23 mouse cellular contexts compared by ENCODE assay signal in the genomic region with DNA sequence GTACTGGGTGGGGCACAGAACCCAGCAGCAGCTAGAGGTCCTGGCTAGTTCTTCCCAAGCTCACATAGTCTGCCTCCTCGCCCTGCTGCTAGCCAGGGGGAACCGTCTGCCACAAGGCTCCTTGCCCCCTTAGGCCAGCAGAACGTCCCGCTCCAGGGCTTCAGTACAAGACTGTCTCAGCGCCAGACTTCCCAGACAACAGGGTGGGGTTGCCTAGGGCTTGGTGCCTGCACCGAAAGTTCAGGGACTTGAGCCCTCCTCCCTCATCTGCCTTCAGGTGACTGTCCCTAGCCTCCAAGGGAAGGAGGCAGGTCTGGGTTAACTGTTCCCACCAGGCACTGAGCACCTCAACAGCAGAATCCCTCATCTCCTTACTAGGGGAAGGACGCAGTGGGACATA. TPM values are rescaled to one million over a fixed set of nuclear protein-coding genes. Genes with fewer than 3 reads are reported as not detected.
DNase-seq lines count a peak whose midpoint lies in the region; ATAC-seq lines count a peak whose summit lies in the region.
"Had no signal": no experiment of that assay in that cellular context is flagged by ENCODE, and none has a peak within 500 bp of the region (broad histone marks: within the 10 kb centered on the region; RNA-seq: fewer than 3 reads in every experiment).

No protein-coding gene starts in this region.

- H3K27me3 ChIP-seq in neural tube, embryonic 11.5 days (ENCODE audit: control insufficient read depth, insufficient read depth, low read length), result no peaks in the 10 kb centered on the region
- no peaks in the 10 kb centered on the region for H3K27me3 ChIP-seq in neural tube, embryonic 15.5 days (replicated peaks)
- H3K27me3 ChIP-seq: limb, embryonic 15.5 days had no signal

- ATAC-seq in neural tube, embryonic 11.5 days (ENCODE audit: insufficient read depth, low FRiP score, low TSS enrichment), result no peak
- ATAC-seq in neural tube, embryonic 15.5 days (ENCODE audit: low FRiP score), result no peak
- ATAC-seq: forebrain, postnatal 0 days; liver, postnatal 0 days had no signal

- H3K4me3 ChIP-seq in neural tube, embryonic 11.5 days (ENCODE audit: low read depth, low read length), result no peak overlapping the region
- no peak overlapping the region for H3K4me3 ChIP-seq in neural tube, embryonic 15.5 days (replicated peaks)
- H3K4me3 ChIP-seq: gastrocnemius, adult 2 months; heart, adult 2 months; limb, embryonic 15.5 days had no signal

- no peaks in the 10 kb centered on the region for H3K4me1 ChIP-seq in neural tube, embryonic 11.5 days (ENCODE audit: control insufficient read depth, insufficient read depth, low read length)
- peaks cover 17% of the 10 kb centered on the region for H3K4me1 ChIP-seq in neural tube, embryonic 15.5 days

- no peaks in the 10 kb centered on the region for H3K36me3 ChIP-seq in neural tube, embryonic 11.5 days (ENCODE audit: control insufficient read depth, insufficient read depth, low read length)
- no peaks in the 10 kb centered on the region for H3K36me3 ChIP-seq in neural tube, embryonic 15.5 days
- H3K36me3 ChIP-seq: limb, embryonic 15.5 days had no signal

- H3K27ac ChIP-seq in neural tube, embryonic 11.5 days (ENCODE audit: low read depth, low read length), result no peak overlapping the region
- H3K27ac ChIP-seq in neural tube, embryonic 15.5 days (replicated peaks), result no peak overlapping the region
- H3K27ac ChIP-seq: gastrocnemius, adult 2 months; heart, adult 2 months; limb, embryonic 15.5 days had no signal

- WGBS in neural tube, embryonic 11.5 days, result 83% methylated on average over 7 of the region's 7 CpGs
- WGBS in neural tube, embryonic 15.5 days, result 88% methylated on average over 7 of the region's 7 CpGs

- DNase-seq in gastrocnemius, postnatal 25 days, result peak; percentile 6
- no peak for DNase-seq in gastrocnemius, adult 8-10 months (ENCODE audit: low spot score in 2 of 2)
- peak; percentile 3 for DNase-seq in neural tube, embryonic 11.5 days (ENCODE audit: low spot score)
- DNase-seq in induced T-regulatory cell, adult 2 months (ENCODE audit: low read depth), result peak; percentile 31
- DNase-seq in thymus, postnatal 36 days, result peak; percentile 30 to 55
- DNase-seq in adipocyte (ENCODE audit: low spot score) (no peak), liver (no peak)
- DNase-seq: cerebellum, postnatal 10 days; embryo, embryonic 11 days; forebrain, postnatal 0 days; gastrocnemius, adult 2 months; heart, adult 2 months; heart, postnatal 36 days; kidney, adult 8-10 months; liver, postnatal 0 days; lung, postnatal 36 days; retina, postnatal 1 day had no signal

- H3K4me2 ChIP-seq in neural tube, embryonic 11.5 days (ENCODE audit: low read depth), result no peak overlapping the region
- H3K4me2 ChIP-seq in neural tube, embryonic 15.5 days, result no peak overlapping the region
- H3K4me2 ChIP-seq: limb, embryonic 15.5 days had no signal

- no peak overlapping the region for H3K9ac ChIP-seq in neural tube, embryonic 11.5 days (ENCODE audit: low read length)
- H3K9ac ChIP-seq in neural tube, embryonic 15.5 days (replicated peaks), result no peak overlapping the region
- H3K9ac ChIP-seq: forebrain, postnatal 0 days; limb, embryonic 15.5 days; liver, postnatal 0 days had no signal

- no peaks in the 10 kb centered on the region for H3K9me3 ChIP-seq in neural tube, embryonic 11.5 days (ENCODE audit: control insufficient read depth, low read length)
- H3K9me3 ChIP-seq in neural tube, embryonic 15.5 days (replicated peaks), result no peaks in the 10 kb centered on the region
- H3K9me3 ChIP-seq: limb, embryonic 15.5 days had no signal

RNA-seq across cellular contexts. Expression of a gene that starts 17.9 kb away (rescaled TPM):
- total RNA-seq in gastrocnemius, postnatal 25 days (2021), result 1 to 10 TPM in 1 of 2 experiments, under 1 TPM in 1; 0.36 to 1.0 TPM
- total RNA-seq in gastrocnemius, adult 8-10 months (2022), result under 1 TPM; 0.31 to 0.39 (median 0.34) TPM
- polyA plus RNA-seq in neural tube, embryonic 11.5 days (2014; fragmentation: Nextera tagmentation; extraction: Ambion mirVana), result 10.6 and 12.7 TPM in 2 replicates
- 5.0 and 50.9 TPM in 2 replicates for polyA plus RNA-seq in neural tube, embryonic 15.5 days (2015; fragmentation: Nextera tagmentation; extraction: Ambion mirVana)

RNA-seq across cellular contexts. Expression of a gene that starts 33.1 kb away (rescaled TPM):
- total RNA-seq in gastrocnemius, postnatal 25 days (2021), result 100 to 1,000 TPM; 255 to 270 TPM
- total RNA-seq in gastrocnemius, adult 8-10 months (2022), result 100 to 1,000 TPM; 285 to 312 (median 290) TPM
- polyA plus RNA-seq in neural tube, embryonic 11.5 days (2014; fragmentation: Nextera tagmentation; extraction: Ambion mirVana), result 915 and 972 TPM in 2 replicates
- polyA plus RNA-seq in neural tube, embryonic 15.5 days (2015; fragmentation: Nextera tagmentation; extraction: Ambion mirVana), result 1,008 and 1,082 TPM in 2 replicates

RNA-seq across cellular contexts. Expression of a gene that starts 51.1 kb away (rescaled TPM):
- not detected for total RNA-seq in gastrocnemius, postnatal 25 days (2021)
- not detected for total RNA-seq in gastrocnemius, adult 8-10 months (2022)
- polyA plus RNA-seq in neural tube, embryonic 11.5 days (2014; fragmentation: Nextera tagmentation; extraction: Ambion mirVana), result not detected in 2 replicates
- not detected in 2 replicates for polyA plus RNA-seq in neural tube, embryonic 15.5 days (2015; fragmentation: Nextera tagmentation; extraction: Ambion mirVana)
- total RNA-seq: forebrain, postnatal 0 days; gastrocnemius, adult 2 months; heart, adult 2 months; heart, postnatal 36 days; layer of hippocampus, postnatal 10 days; left cerebral cortex, postnatal 10 days; monocyte, adult 5-6 weeks; neutrophil, adult 5-6 weeks had no signal
- polyA plus RNA-seq: forebrain, postnatal 0 days; heart, adult 2 months; limb, embryonic 15.5 days; liver, postnatal 0 days had no signal

Comparison
In these comparisons a context has a peak if more than half of its experiments do, and no peak if none do; other contexts are left out.
1. DNase-seq: peak in gastrocnemius, postnatal 25 days (single experiment), neural tube, embryonic 11.5 days (single experiment), induced T-regulatory cell, adult 2 months (single experiment) and thymus, postnatal 36 days (2 of 2); none in gastrocnemius, adult 8-10 months (0 of 2), adipocyte (single experiment) and liver (single experiment).